Mouse (Mus musculus) G1E (cell line): Measurements from ENCODE around the gene Egf.

Experiments used
- CTCF ChIP-seq: IDR thresholded peaks from 2 replicates; pipeline ENCODE4 v1.5.1; 2012; ENCODE audit warnings: low read depth, low read length, inconsistent platforms, mixed read lengths
- GATA1 ChIP-seq: IDR thresholded peaks from 2 replicates; pipeline ENCODE4 v1.6.1; 2012; ENCODE audit warnings: borderline replicate concordance, low read length, inconsistent platforms, mixed read lengths
- TAL1 ChIP-seq: conservative IDR thresholded peaks from 2 replicates; pipeline ENCODE4 v1.6.1; 2012; ENCODE audit warnings: low read depth, low read length, inconsistent platforms, mixed read lengths

DNA sequence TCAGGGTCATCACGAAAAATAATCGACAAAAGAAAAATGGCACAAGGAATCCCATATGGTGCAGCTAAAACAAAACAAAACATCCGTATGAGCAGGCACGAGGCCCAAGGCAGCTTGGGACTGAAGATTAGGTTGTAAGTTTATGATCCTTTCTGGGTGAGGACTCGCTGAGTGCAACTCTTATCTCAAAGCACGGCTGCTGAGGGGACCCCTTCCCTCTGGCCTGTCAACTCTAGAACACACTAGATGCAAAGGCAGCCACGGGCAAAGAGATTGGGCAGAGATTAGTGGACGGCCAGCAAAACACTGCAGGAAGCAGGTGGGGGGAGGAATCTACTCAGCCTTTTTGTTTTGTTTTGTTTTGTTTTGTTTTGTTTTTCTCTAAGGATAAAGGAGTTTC is 121.6 kb downstream of the Egf start:
- no peak for TF ChIP-seq CTCF
- TF ChIP-seq GATA1 = no peak
- no peak for TF ChIP-seq TAL1
